Mouse (Mus musculus) thymus, adult 2 months (tissue): ENCODE measurements around the gene Iqcd.

Experiments
- CTCF ChIP-seq: fragments of 200-500 bp; IDR thresholded peaks from 2 replicates; pipeline ENCODE4 v1.5.1; 2012; ENCODE audit warnings: mild to moderate bottlenecking, control low read depth, low read length, moderate library complexity, borderline replicate concordance; ENCODE audit not compliant: control insufficient read depth, poor library complexity, insufficient read depth; ENCODE audit errors: extremely low read depth
- POLR2A ChIP-seq: fragments of 200-500 bp; IDR thresholded peaks from 2 replicates; pipeline ENCODE4 v1.6.1; 2012; ENCODE audit warnings: mild to moderate bottlenecking, low read length, control low read depth, moderate library complexity; ENCODE audit not compliant: control insufficient read depth, poor library complexity, insufficient read depth; ENCODE audit errors: extremely low read depth

DNA sequence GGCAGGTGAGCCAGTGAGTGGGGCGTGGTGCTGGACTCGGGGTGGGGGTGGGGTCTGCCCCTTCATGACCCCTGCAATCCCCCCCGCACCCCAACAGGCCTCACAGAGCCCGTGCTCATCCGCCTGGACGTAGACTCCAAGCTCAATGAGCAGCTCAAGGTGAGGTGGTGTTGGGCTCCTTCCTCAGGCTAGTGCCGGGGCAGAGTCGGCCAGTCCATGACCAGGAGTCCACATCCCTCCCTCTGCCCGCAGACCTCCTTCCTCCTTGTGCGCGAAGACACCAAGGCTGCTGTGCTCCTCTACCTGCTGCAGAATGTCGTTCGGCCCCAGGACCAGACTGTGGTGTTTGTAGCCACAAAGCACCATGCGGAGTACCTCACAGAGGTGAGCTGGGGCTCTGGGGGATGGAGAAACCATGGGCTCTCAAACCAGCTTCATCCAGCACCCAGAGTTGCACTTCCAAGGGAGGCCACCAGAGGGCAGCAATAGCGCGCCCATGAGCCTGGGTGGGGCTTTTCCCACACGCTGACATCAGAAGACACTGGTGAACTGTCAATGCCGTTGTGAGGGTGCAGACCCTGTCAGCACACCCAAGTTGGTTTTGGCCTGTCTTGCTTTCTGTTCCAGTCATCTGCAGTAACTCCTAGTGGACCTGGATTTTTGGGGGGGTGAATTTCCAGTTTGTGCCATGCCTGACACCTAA, 31.7 kb downstream of the Iqcd start:
- peak; percentile 97 for TF ChIP-seq CTCF
- TF ChIP-seq POLR2A, result no peak
